Mouse (Mus musculus) testis, adult 2 months (tissue): ENCODE data around the gene Gm20661. TPM values are rescaled to one million over a fixed set of nuclear protein-coding genes. Genes with fewer than 3 reads are reported as not detected.

Experiments used
- H3K27ac ChIP-seq: fragments of 200-500 bp; 2 replicates; pipeline ENCODE4 v1.5.1; 2012; ENCODE audit warnings: low read depth, low read length; ENCODE audit not compliant: control insufficient read depth, insufficient read depth
- H3K27me3 ChIP-seq: fragments of 200-500 bp; 2 replicates; pipeline ENCODE4 v1.6.1; 2012; ENCODE audit warnings: mild to moderate bottlenecking, low read length, moderate library complexity; ENCODE audit not compliant: control insufficient read depth, insufficient read depth
- H3K36me3 ChIP-seq: fragments of 200-500 bp; 2 replicates; pipeline ENCODE4 v1.6.1; 2012; ENCODE audit warnings: mild to moderate bottlenecking, low read length; ENCODE audit not compliant: control insufficient read depth, insufficient read depth
- H3K4me1 ChIP-seq: fragments of 200-500 bp; 2 replicates; pipeline ENCODE4 v1.6.1; 2012; ENCODE audit warnings: low read length; ENCODE audit not compliant: control insufficient read depth, insufficient read depth
- H3K4me3 ChIP-seq: fragments of 200-500 bp; 2 replicates; pipeline ENCODE4 v1.5.1; 2012; ENCODE audit warnings: low read depth, mild to moderate bottlenecking, low read length, moderate library complexity, mixed read lengths; ENCODE audit not compliant: control insufficient read depth
- CTCF ChIP-seq: fragments of 200-500 bp; IDR thresholded peaks from 2 replicates; pipeline ENCODE4 v1.5.1; 2012; ENCODE audit warnings: low read depth, mild to moderate bottlenecking, inconsistent platforms, low read length, moderate library complexity; ENCODE audit not compliant: control insufficient read depth, insufficient read depth, insufficient replicate concordance
- POLR2A ChIP-seq: fragments of 200-500 bp; IDR thresholded peaks from 2 replicates; pipeline ENCODE4 v1.6.1; 2012; ENCODE audit warnings: low read depth, mild to moderate bottlenecking, inconsistent platforms, low read length, moderate library complexity; ENCODE audit not compliant: control insufficient read depth
- polyA plus RNA-seq: library from polyadenylated mRNA; depleted of rRNA; stranded (reverse); fragments of >200 nt; gene quantifications from 2 replicates; pipeline ENCODE4 v1.2.3, GENCODE M21; 2012; rRNA removed

Gm20661 gene
- polyA plus RNA-seq, 1 experiment: not detected

DNA sequence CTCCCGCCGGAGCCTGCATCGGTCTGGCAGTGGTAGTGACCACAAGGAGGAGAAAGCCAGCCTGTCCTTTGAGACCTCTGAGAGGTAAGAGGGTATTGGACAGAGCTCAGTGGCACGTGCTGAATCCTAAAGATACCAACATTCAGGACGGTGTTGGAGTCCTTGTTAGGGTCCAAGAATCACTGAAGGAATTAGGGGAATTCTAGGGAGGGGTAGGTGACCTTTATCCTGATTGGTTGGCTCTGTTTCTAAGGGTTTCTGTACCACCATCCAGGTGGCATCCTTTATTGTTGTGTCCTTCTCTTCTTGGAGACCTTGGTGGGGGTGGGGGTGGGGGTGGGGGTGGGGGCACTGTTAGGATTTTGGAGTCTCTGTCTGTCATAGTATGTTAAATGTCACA lies 49.3 kb downstream of the Gm20661 start:
- no peak for TF ChIP-seq POLR2A
- TF ChIP-seq CTCF: no peak
- no peaks in the 10 kb centered on the region; the same call in 1 of the 2 replicates for H3K36me3 ChIP-seq
- no peak overlapping the region for H3K27ac ChIP-seq
- no peak overlapping the region for H3K4me3 ChIP-seq
- H3K4me1 ChIP-seq: no peaks in the 10 kb centered on the region
- no peaks in the 10 kb centered on the region for H3K27me3 ChIP-seq

GRCm38 (mm10) chr9:108035331-108036156 lies 52.7 kb downstream of the Gm20661 start:
- Histone ChIP-seq H3K4me3 (no peak overlapping the region), H3K27me3 (no peaks in the 10 kb centered on the region), H3K4me1 (no peaks in the 10 kb centered on the region), H3K27ac (no peak overlapping the region), H3K36me3 (no peaks in the 10 kb centered on the region; the same call in 1 of the 2 replicates)
- no peak for TF ChIP-seq CTCF
- TF ChIP-seq POLR2A: no peak

Other genes with a start within 250 kb of the Gm20661 start
- 52.0 and 57.8 TPM in 2 replicates for gene Rbm5, start 212.1 kb upstream of the Gm20661 start, polyA plus RNA-seq
- 26.8 and 28.1 TPM in 2 replicates for gene Rbm6, start 109.8 kb upstream of the Gm20661 start, polyA plus RNA-seq
- 14.1 and 14.9 TPM in 2 replicates for gene Mon1a, start 94.9 kb upstream of the Gm20661 start, polyA plus RNA-seq
- 4.3 and 4.6 TPM in 2 replicates for gene Mst1r, start 76.2 kb upstream of the Gm20661 start, polyA plus RNA-seq
- 360 and 372 TPM in 2 replicates for gene Actl11, start 54.6 kb upstream of the Gm20661 start, polyA plus RNA-seq
- gene Camkv, start 47.4 kb upstream of the Gm20661 start, polyA plus RNA-seq: 6.5 and 6.6 TPM in 2 replicates
- 3.4 and 4.1 TPM in 2 replicates for gene Traip, start 32.9 kb upstream of the Gm20661 start, polyA plus RNA-seq
- 2.0 and 3.5 TPM in 2 replicates for gene Uba7, start 7.6 kb upstream of the Gm20661 start, polyA plus RNA-seq
- gene Inka1, start 2.8 kb downstream of the Gm20661 start, polyA plus RNA-seq: 0.57 and 1.2 TPM in 2 replicates
- 387 and 461 TPM in 2 replicates for gene Cdhr4, start 9.4 kb downstream of the Gm20661 start, polyA plus RNA-seq
- 282 and 285 TPM in 2 replicates for gene Gm20662, start 13.3 kb downstream of the Gm20661 start, polyA plus RNA-seq
- 247 and 280 TPM in 2 replicates for gene Ip6k1, start 19.4 kb downstream of the Gm20661 start, polyA plus RNA-seq
- 21.5 and 21.6 TPM in 2 replicates for gene Gmppb, start 66.2 kb downstream of the Gm20661 start, polyA plus RNA-seq
- 1.3 and 1.4 TPM in 2 replicates for gene Amigo3, start 70.1 kb downstream of the Gm20661 start, polyA plus RNA-seq
- 0.59 and 0.90 TPM in 2 replicates for gene Mst1, start 97.4 kb downstream of the Gm20661 start, polyA plus RNA-seq
- 82.8 and 86.7 TPM in 2 replicates for gene Rnf123, start 100.3 kb downstream of the Gm20661 start, polyA plus RNA-seq
- gene Apeh, start 111.5 kb downstream of the Gm20661 start, polyA plus RNA-seq: 19.2 and 21.2 TPM in 2 replicates
- gene Bsn, start 207.3 kb downstream of the Gm20661 start, polyA plus RNA-seq: 1.2 TPM in 2 replicates